Mouse (Mus musculus): ENCODE measurements around the gene Tmem184b. TPM values are rescaled to one million over a fixed set of nuclear protein-coding genes. Genes with fewer than 3 reads are reported as not detected.

The Tmem184b gene
- total RNA-seq, 1 experiment from 2014 or later: 3.5 TPM

Other genes starting within 250 kb of the Tmem184b start
- gene Sox10, start 238.3 kb downstream of the Tmem184b start, total RNA-seq (2017): not detected in 2 replicates
- gene Pick1, start 174.4 kb downstream of the Tmem184b start, total RNA-seq (2017): 13.0 and 21.2 TPM in 2 replicates
- gene Gm49486, start 174.2 kb downstream of the Tmem184b start, total RNA-seq (2017): not detected in 2 replicates
- not detected in 2 replicates for gene Slc16a8, start 148.8 kb downstream of the Tmem184b start, total RNA-seq (2017)
- 0.13 and 0.79 TPM in 2 replicates for gene Baiap2l2, start 118.0 kb downstream of the Tmem184b start, total RNA-seq (2017)
- gene Pla2g6, start 75.2 kb downstream of the Tmem184b start, total RNA-seq (2017): 7.4 and 10.2 TPM in 2 replicates
- gene Maff, start 56.9 kb downstream of the Tmem184b start, total RNA-seq (2017): 12.3 and 31.4 TPM in 2 replicates
- gene Csnk1e, start 52.0 kb upstream of the Tmem184b start, total RNA-seq (2017): 55.3 and 55.5 TPM in 2 replicates
- not detected in 2 replicates for gene Kcnj4, start 101.7 kb upstream of the Tmem184b start, total RNA-seq (2017)
- not detected in 2 replicates for gene Kdelr3, start 112.8 kb upstream of the Tmem184b start, total RNA-seq (2017)
- 243 and 272 TPM in 2 replicates for gene Ddx17, start 143.2 kb upstream of the Tmem184b start, total RNA-seq (2017)
- 2.4 and 2.8 TPM in 2 replicates for gene Dmc1, start 201.5 kb upstream of the Tmem184b start, total RNA-seq (2017)

All from hematopoietic stem cell, adult 5-6 weeks (primary cell).